Mouse (Mus musculus) large intestine, adult 2 months (tissue): ENCODE data around the gene Abcg8. TPM values are rescaled to one million over a fixed set of nuclear protein-coding genes. Genes with fewer than 3 reads are reported as not detected.

Experiments used
- DNase-seq: peaks from one replicate; pipeline ENCODE4 v3.0.0-alpha.2; 2012; ENCODE audit warnings: low read depth, low spot score
- WGBS: fragments of 180-500 bp; shearing (Covaris S2); methylation state at CpG from one replicate; pipeline ENCODE4 v1.1.7; 2018; 5-methylcytosine and 5-hydroxymethylcytosine counted together
- polyA plus RNA-seq: library from polyadenylated mRNA; depleted of rRNA; stranded (reverse); fragments of >200 nt; gene quantifications from 2 replicates; pipeline ENCODE4 v1.2.3, GENCODE M21; 2012

Gene Abcg8
- polyA plus RNA-seq, 1 experiment, result 79.2 TPM

DNA sequence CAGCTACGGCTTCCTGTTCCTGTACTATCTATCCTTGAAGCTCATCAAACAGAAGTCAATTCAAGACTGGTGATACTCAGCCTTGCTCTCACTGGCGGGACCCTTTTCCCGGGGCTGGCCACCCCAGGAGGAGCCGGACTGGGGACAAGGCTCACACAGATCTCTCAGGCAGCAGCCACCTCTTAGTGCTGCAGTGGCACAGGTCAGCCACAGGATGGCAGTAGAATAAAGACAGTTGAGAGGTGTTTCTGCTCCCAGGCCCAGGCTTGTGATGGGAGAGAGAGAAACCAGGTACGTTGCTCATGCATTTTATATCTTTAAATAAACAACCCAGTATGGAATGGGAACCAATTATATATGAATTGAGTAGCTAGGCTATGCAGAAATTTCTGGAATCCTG lies 22.6 kb downstream of the Abcg8 start:
- WGBS, result 22% methylated on average over 5 of the region's 5 CpGs
- no peak for DNase-seq

- no peak for DNase-seq
- 72% methylated on average over 4 of the region's 4 CpGs for WGBS
These were observed 31.3 kb downstream of the Abcg8 start for GRCm38 (mm10) chr17:84707407-84707806.

GRCm38 (mm10) chr17:84708818-84709217 lies 32.7 kb downstream of the Abcg8 start:
- no peak for DNase-seq
- 79% methylated on average over 7 of the region's 7 CpGs for WGBS

GRCm38 (mm10) chr17:84709403-84709851 lies 33.3 kb downstream of the Abcg8 start:
- 32% methylated on average over 17 of the region's 17 CpGs for WGBS
- no peak for DNase-seq

- no peak for DNase-seq
- WGBS, result 91% methylated on average over 18 of the region's 18 CpGs
These were observed 37.6 kb downstream of the Abcg8 start for GRCm38 (mm10) chr17:84713563-84714164.

DNA sequence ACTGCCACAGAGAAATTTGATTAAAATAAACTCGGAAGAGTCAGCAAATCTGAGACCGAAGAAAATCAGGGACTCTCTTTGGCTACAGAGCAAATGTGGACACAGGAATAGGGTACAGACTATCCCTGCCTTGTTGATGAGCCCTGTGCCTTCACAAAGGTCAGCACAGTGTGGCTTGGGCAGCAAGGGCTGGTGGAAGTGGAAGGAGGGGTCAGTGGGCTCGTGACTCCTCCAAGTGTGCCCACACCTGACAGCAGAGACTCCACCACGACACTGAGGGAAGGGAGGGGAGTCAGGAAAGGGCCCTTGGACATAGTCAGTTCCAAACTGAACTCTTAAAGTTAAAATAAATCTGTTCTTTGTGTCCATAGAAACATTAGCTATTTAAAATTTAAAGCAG lies 38.8 kb downstream of the Abcg8 start:
- DNase-seq, result no peak
- 68% methylated on average over 4 of the region's 4 CpGs for WGBS

GRCm38 (mm10) chr17:84716252-84716872 lies 40.3 kb downstream of the Abcg8 start:
- DNase-seq, result no peak
- WGBS, result 89% methylated on average over 16 of the region's 16 CpGs

DNA sequence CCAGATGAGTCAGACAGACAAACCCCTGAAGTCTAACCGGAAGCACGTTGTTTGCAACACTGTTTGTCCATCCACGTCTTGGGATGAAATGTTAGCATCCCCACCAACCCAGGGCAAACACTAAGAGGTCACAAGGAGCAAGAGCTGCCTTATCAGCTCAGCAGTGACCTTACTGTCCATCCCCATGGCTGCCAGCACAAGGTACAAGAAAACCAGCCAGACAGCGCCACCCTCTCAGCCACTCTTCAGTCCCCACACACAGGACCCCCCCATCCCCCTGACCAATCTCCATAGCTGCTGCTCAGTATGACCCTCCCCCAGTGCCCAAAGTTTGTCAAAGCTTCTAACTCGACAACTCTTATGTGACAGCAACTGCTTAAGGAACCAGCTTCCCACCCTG lies 41.3 kb downstream of the Abcg8 start:
- WGBS, result 89% methylated on average over 5 of the region's 5 CpGs

GRCm38 (mm10) chr17:84719105-84719504 lies 43.0 kb downstream of the Abcg8 start:
- no peak for DNase-seq
- WGBS, result 73% methylated on average over 3 of the region's 3 CpGs

More for the DNA sequence above, 41.3 kb downstream of the Abcg8 start:
- no peak for DNase-seq

- DNase-seq, result no peak
- WGBS, result 90% methylated on average over 9 of the region's 9 CpGs
These were observed 47.9 kb downstream of the Abcg8 start for GRCm38 (mm10) chr17:84724028-84724427.

- WGBS, result 98% methylated on average over 3 of the region's 3 CpGs
- no peak for DNase-seq
These were observed 49.1 kb downstream of the Abcg8 start for GRCm38 (mm10) chr17:84725163-84725562.

DNA sequence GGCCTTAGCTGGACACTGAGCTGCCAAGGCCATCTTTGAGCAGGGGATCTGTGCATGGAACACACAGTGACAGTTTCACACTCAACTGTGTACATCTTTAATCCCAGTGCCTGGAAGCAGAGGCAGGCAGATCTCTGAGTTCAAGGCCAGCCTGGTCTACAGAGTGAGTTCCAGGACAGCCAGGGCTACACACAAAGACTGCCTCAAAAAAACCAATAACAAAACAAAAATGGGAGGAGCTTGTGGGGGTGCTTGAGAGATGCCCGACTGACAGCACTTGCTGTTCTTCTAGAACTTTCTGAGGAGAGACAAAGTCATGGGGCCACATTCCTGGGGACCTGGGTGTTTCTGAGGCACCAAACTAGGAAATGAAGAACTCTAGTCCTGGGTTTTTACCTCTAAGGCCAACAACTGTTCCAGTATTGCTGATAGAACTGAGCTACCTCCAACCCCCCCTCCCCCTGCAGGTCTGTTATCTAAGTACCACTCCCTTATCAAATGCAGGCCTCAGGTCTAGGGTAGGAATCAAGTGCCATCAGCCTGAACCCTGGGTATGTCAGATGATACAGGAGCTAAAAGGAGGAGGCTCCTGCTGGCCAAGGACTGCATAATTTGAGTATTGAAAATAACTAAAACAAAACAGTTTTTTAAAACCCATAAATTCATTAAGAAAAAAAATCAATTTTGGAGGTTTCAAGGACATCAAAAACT lies 52.3 kb downstream of the Abcg8 start:
- 77% methylated on average over 1 of the region's 1 CpGs for WGBS
- no peak for DNase-seq

DNA sequence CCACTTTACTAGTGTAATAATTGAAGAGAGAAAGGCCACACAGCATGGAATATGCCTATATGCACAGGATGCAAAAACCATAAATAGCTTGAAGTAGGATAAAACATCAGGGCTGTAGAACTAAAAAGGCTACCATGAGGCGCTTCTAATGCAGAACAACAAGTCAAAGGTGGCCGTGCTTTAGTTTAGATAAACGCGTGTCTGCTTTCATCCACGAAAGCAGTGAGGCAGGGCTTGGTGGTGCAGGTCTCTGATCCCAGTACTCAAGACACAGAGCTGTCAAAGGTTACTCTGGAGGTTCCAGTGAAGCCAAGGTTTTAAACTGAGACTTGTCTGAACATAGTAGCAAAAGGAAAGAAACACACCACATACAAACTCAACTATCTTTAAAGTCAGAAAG lies 53.0 kb downstream of the Abcg8 start:
- no peak for DNase-seq
- WGBS, result 93% methylated on average over 5 of the region's 5 CpGs

GRCm38 (mm10) chr17:84731361-84731760 lies 55.3 kb downstream of the Abcg8 start:
- 90% methylated on average over 12 of the region's 12 CpGs for WGBS
- no peak for DNase-seq

DNA sequence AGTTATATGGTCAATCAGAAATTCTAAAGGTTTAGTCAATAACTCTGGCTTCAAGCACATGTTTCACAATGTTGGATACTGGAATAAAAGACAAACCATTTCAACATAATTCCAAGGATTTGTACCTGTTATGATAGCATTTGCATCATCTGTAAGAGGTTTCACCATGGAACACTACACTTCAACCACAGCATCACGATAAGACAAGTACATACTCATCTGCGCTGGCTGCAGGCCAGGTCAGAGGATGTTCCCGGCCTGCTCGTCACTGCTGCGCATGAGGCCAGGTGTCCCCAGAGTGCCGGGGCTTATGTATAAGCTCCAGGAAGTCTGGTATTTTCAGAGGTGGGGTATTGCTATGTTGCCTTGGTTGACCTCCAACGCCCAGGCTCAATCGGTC lies 56.5 kb downstream of the Abcg8 start:
- WGBS, result 89% methylated on average over 8 of the region's 8 CpGs
- no peak for DNase-seq

DNA sequence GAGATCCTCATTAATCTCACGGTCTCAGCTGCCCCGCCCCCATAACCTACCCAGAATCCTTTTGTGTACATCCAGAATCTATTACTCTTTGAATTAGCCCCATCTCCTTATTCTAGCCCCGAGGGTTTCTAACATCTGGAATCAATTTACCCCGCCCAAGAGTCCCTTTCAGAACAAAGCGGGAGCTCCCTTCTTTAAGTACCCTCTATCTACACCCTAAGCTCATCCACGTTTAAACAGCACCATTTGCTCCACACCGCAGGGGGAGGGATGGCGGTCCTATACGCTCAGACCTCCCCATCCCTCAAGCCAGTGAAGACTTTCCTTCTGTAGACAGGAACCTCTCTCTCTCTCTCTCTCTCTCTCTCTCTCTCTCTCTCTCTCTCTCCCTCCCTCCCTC lies 60.6 kb downstream of the Abcg8 start:
- no peak for DNase-seq
- WGBS, result 79% methylated on average over 9 of the region's 9 CpGs

GRCm38 (mm10) chr17:84738073-84738797 lies 62.1 kb downstream of the Abcg8 start:
- 85% methylated on average over 9 of the region's 9 CpGs for WGBS
- no peak for DNase-seq

DNA sequence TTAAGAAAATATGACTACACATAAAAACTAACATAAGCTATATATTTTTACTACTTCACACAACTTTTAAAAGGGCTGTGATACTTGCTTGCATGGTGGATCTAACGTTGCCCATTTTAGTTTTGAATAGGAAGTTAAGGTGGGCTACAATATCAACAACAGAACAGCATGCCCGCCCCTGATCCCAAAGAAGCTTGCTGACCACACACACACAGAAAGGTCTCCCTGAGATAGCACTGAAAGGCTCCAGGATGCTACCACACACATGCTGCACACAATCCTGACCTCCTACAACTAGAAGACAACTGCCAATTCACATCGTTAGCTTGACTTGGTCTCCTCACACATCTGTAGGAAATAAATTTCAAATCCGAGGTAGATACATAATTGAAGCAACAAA lies 68.2 kb downstream of the Abcg8 start:
- WGBS, result 87% methylated on average over 4 of the region's 4 CpGs
- no peak for DNase-seq

DNA sequence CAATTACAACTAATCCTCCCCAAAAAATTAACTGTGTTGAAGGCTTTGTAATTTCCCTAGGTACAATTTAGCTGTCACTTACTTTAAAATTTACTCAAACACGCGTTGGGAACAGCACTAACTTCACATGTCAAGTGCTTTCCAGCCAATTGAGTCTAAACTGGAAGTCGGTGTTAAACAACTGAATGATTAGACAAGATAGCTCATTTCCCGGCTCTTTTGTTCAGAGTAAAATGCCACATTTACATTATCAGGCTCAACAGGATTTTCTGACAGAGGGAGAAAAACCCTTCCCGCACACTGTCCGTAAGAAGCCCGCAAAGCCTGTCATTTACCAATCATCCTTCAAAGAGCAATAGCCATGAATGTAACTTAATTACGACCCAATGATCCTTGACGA lies 68.9 kb downstream of the Abcg8 start:
- DNase-seq, result no peak

DNA sequence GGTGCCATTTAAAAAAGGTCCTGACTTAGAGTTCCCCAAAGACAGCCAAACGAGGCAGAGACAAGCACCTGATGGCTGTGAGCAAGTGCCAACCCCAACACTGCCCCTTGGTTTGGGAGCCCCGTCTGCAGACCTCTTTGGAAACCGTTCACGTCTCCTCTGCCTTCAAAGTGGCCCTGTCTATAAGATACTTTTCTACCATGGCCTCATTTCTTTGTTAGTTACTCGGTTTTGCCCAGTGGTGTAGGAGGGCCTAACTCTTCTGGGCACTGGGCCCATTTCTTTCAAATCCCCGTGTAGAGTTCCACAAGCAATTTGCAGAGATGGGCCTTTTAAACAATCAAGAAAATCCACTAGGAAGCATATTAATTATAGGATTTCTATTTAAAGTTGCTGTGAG lies 71.1 kb downstream of the Abcg8 start:
- 69% methylated on average over 6 of the region's 6 CpGs for WGBS
- DNase-seq, result no peak

More for the DNA sequence above, 68.9 kb downstream of the Abcg8 start:
- 92% methylated on average over 9 of the region's 9 CpGs for WGBS
